Mouse (Mus musculus) hindbrain, embryonic 14.5 days (tissue): Measurements from ENCODE around the gene Hemk1. TPM values are rescaled to one million over a fixed set of nuclear protein-coding genes. Genes with fewer than 3 reads are reported as not detected.
"Not testable (repeated sequence)": the region's sequence is repeated elsewhere in the genome, so short reads cannot be mapped to it uniquely, and the experiment has no call there.

Source experiments
- ATAC-seq: fragments of 200-750 bp; cut with Nextera tagmentation; 2 replicates; pipeline ENCODE4 v1.8.0; 2017; ENCODE audit warnings: moderate number of reproducible peaks, mild to moderate bottlenecking, moderate TSS enrichment, moderate library complexity; ENCODE audit not compliant: low FRiP score
- DNase-seq: peaks from one replicate; pipeline ENCODE4 v3.0.0-alpha.2; 2015; ENCODE audit warnings: low spot score
- H3K27ac ChIP-seq: fragments of 300-500 bp; sonication (generic); 2 replicates; pipeline ENCODE4 v1.5.1; 2014; ENCODE audit warnings: mild to moderate bottlenecking, moderate library complexity
- H3K27me3 ChIP-seq: fragments of 300-500 bp; sonication (generic); 2 replicates; pipeline ENCODE4 v1.6.1; 2014; ENCODE audit warnings: mild to moderate bottlenecking, low read length, mixed read lengths; ENCODE audit not compliant: control insufficient read depth, insufficient read depth
- H3K36me3 ChIP-seq: fragments of 300-500 bp; sonication (generic); replicated peaks from 2 replicates; pipeline ENCODE4 v1.6.1; 2014; ENCODE audit not compliant: control insufficient read depth, insufficient read depth
- H3K4me1 ChIP-seq: fragments of 300-500 bp; sonication (generic); replicated peaks from 2 replicates; pipeline ENCODE4 v1.6.1; 2014; ENCODE audit warnings: antibody characterized with exemption, low read length, mixed read lengths; ENCODE audit not compliant: control insufficient read depth, insufficient read depth
- H3K4me2 ChIP-seq: fragments of 300-500 bp; sonication (generic); replicated peaks from 2 replicates; pipeline ENCODE4 v1.6.1; 2014; ENCODE audit warnings: mild to moderate bottlenecking, moderate library complexity
- H3K4me3 ChIP-seq: fragments of 300-500 bp; sonication (generic); replicated peaks from 2 replicates; pipeline ENCODE4 v1.5.1; 2014; ENCODE audit warnings: mild to moderate bottlenecking, low read length
- H3K9ac ChIP-seq: fragments of 300-500 bp; sonication (generic); 2 replicates; pipeline ENCODE4 v1.6.1; 2014
- H3K9me3 ChIP-seq: fragments of 300-500 bp; sonication (generic); 2 replicates; pipeline ENCODE4 v1.6.1; 2016; ENCODE audit warnings: low read length; ENCODE audit not compliant: control insufficient read depth
- WGBS: fragments of 180-500 bp; shearing (Covaris S2); extraction: QIAGEN DNeasy Blood & Tissue Kit; methylation state at CpG from one replicate; pipeline ENCODE4 v1.1.7; 2014; 5-methylcytosine and 5-hydroxymethylcytosine counted together
- polyA plus RNA-seq: library from polyadenylated mRNA; unstranded; fragments of >200 nt; fragmentation: Nextera tagmentation; extraction: Ambion mirVana; gene quantifications from 2 replicates; pipeline ENCODE4 v1.2.1, GENCODE M21; 2014

Gene Hemk1
- polyA plus RNA-seq, 1 experiment from 2014 or later, result 19.1 TPM

GRCm38 (mm10) chr9:107306673-107307072, 31.5 kb downstream of the Hemk1 start:
- not testable (repeated sequence) for ATAC-seq

DNA sequence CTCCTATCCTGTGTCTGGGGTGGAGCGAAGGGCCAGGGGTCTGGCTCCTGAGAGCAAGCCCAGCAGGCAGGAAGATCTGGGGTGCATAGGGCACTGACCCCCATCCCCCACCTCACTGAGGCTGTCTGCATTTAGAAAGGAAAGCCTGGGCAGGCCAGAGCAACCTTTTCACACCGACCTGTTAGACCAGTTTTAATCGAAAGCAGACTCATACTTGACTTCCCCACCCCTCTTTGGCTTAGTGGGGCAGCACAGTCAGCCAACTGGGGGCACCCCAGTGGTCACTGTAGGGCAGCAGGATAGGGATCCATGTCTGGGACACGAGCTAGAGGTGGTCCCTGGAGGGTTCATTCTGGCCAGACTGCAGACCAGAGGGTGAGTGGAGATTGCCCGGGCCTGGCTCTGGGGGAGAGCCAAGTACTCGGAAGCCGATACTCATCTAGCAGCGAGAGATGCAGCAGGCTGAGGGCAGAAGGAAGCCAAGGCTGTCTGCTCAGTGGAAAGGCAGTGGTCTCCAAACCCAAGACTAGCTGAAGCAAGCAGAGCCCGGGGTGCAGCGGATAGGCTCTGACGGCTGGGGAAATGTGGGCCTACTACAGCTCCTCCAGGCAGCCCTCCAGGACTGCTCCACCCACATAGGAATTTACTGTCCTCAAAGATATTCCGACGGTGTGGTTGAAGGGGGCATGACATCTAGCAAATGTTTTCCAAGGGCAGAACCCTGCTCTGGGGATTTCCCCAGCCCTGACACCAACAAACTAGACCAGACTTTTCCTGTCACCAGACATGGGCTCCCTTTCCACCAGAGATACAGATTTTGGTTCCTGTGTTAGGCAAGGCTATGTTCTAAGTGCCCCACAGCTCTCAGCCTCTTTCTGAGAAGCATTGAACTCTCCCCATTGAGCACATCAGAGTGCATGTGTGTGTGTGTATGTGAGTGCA, 32.3 kb downstream of the Hemk1 start:
- Histone ChIP-seq H3K4me2 (no peak overlapping the region), H3K36me3 (peaks cover 6% of the 10 kb centered on the region), H3K27ac (no peak overlapping the region), H3K9me3 (no peaks in the 10 kb centered on the region), H3K27me3 (no peaks in the 10 kb centered on the region), H3K4me1 (no peaks in the 10 kb centered on the region), H3K9ac (no peak overlapping the region), H3K4me3 (no peak overlapping the region)
- no peak for DNase-seq
- 72% methylated on average over 13 of the region's 13 CpGs for WGBS
- ATAC-seq, result no peak

More at GRCm38 (mm10) chr9:107306673-107307072, 31.5 kb downstream of the Hemk1 start:
- H3K27ac ChIP-seq, H3K27me3 ChIP-seq, H3K4me2 ChIP-seq, DNase-seq, H3K9me3 ChIP-seq, H3K36me3 ChIP-seq, H3K4me1 ChIP-seq, H3K9ac ChIP-seq, H3K4me3 ChIP-seq: not testable (repeated sequence)
- 100% methylated on average over 1 of the region's 1 CpGs for WGBS

GRCm38 (mm10) chr9:107305012-107305411, 33.1 kb downstream of the Hemk1 start:
- no peak overlapping the region for H3K9ac ChIP-seq
- no peak overlapping the region for H3K4me3 ChIP-seq
- no peaks in the 10 kb centered on the region for H3K4me1 ChIP-seq
- peaks cover 12% of the 10 kb centered on the region for H3K36me3 ChIP-seq
- 87% methylated on average over 4 of the region's 4 CpGs for WGBS
- no peak overlapping the region for H3K4me2 ChIP-seq
- H3K9me3 ChIP-seq, result no peaks in the 10 kb centered on the region
- H3K27ac ChIP-seq, result no peak overlapping the region
- no peak for ATAC-seq
- DNase-seq, result no peak
- no peaks in the 10 kb centered on the region for H3K27me3 ChIP-seq

DNA sequence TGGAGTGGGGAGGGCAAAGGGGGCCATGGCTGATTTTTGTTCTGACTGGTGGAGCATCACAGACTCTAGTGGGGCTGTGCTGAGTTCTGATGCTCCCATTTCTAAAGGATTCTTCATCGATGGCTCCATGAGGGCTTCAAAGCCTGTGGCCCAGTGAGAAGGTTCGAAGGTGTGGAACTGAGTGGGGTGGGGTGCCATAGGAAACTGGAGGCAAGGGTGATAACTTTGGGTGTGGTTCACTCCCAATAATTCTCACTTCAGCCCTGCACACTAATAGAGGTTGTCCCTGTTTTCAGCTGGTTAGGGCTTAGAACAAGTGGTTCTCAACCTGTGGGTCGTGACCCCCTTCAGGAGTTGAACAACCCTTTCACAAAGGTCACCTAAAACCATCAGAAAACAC, 33.8 kb downstream of the Hemk1 start:
- no peak overlapping the region for H3K4me2 ChIP-seq
- H3K4me3 ChIP-seq, result no peak overlapping the region
- ATAC-seq, result no peak
- no peak overlapping the region for H3K27ac ChIP-seq
- no peaks in the 10 kb centered on the region for H3K4me1 ChIP-seq
- H3K36me3 ChIP-seq, result peaks cover 12% of the 10 kb centered on the region
- H3K9me3 ChIP-seq, result no peaks in the 10 kb centered on the region
- WGBS, result 94% methylated on average over 3 of the region's 3 CpGs
- no peak for DNase-seq
- no peak overlapping the region for H3K9ac ChIP-seq
- H3K27me3 ChIP-seq, result no peaks in the 10 kb centered on the region

DNA sequence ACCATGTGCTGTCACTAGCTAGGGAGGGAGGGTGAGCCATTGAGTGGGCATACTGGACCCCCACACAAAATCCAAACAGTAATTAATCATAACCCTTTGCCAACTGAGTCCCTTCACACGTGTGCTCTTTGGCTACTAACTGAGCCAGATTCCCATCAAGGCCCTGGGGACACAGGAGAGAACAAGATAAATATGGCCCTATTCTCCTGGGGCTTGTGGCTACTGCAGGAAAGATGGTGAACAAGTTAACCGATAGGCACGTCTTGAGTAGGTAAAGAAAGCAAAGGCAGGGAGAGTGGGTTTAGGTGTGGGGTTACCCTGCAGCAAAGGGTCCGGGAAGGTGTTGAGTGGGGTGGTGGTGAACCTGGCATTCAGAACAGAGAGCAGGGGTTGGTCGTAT, 34.2 kb downstream of the Hemk1 start:
- no peaks in the 10 kb centered on the region for H3K9me3 ChIP-seq
- H3K9ac ChIP-seq, result no peak overlapping the region
- H3K4me3 ChIP-seq, result no peak overlapping the region
- H3K27me3 ChIP-seq, result no peaks in the 10 kb centered on the region
- no peak overlapping the region for H3K27ac ChIP-seq
- H3K36me3 ChIP-seq, result peaks cover 12% of the 10 kb centered on the region
- ATAC-seq, result no peak
- no peak overlapping the region for H3K4me2 ChIP-seq
- no peak for DNase-seq
- 80% methylated on average over 5 of the region's 5 CpGs for WGBS
- peaks cover 3% of the 10 kb centered on the region; the same call in 1 of the 2 replicates for H3K4me1 ChIP-seq

DNA sequence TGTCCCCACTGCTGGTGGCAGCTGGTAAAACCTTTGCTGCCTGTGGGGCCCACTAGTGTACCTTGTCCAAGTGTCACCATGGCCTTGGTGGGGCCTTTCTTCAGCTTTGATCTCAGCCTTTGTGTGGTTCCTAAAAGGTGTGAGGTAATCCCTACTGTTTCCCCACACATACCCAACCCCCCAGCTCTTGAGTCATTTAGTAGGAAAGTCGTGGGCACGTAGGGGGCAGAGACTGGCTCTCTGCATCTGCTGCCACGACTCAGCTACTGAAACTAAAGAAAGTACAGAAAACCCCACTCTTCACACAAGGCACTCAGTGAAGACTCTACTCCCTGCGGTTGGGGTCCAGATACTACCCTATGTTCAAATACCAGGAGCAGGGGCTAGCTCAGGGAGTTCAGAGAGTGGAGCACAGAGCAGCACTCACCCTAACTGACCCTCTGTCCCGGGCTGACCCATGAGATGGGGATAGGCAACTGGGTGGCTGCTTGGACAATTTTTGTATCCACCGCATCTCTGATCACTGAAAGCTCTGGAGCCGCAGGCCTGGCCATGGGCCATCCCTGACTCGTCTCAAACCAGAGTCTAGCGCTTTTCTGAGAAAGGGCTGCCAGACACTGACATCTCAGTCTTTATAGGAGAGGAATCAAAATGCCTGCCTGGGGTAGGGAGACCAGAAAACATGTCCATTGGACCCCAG, 34.9 kb downstream of the Hemk1 start:
- WGBS, result 77% methylated on average over 9 of the region's 9 CpGs
- H3K36me3 ChIP-seq, result peaks cover 12% of the 10 kb centered on the region
- no peak for DNase-seq
- H3K4me3 ChIP-seq, result no peak overlapping the region
- H3K27ac ChIP-seq, result no peak overlapping the region
- no peak overlapping the region for H3K4me2 ChIP-seq
- H3K4me1 ChIP-seq, result peaks cover 9% of the 10 kb centered on the region; the same call in 1 of the 2 replicates
- no peak for ATAC-seq
- no peaks in the 10 kb centered on the region for H3K9me3 ChIP-seq
- H3K9ac ChIP-seq, result no peak overlapping the region
- H3K27me3 ChIP-seq, result no peaks in the 10 kb centered on the region

- H3K4me2 ChIP-seq, result no peak overlapping the region
- no peak for DNase-seq
- no peak overlapping the region for H3K4me3 ChIP-seq
- H3K9me3 ChIP-seq, result no peaks in the 10 kb centered on the region
- peaks cover 16% of the 10 kb centered on the region for H3K4me1 ChIP-seq
- no peak overlapping the region for H3K9ac ChIP-seq
- no peak overlapping the region for H3K27ac ChIP-seq
- WGBS, result 91% methylated on average over 7 of the region's 7 CpGs
- peaks cover 12% of the 10 kb centered on the region for H3K36me3 ChIP-seq
- no peak for ATAC-seq
- no peaks in the 10 kb centered on the region for H3K27me3 ChIP-seq
Measured at GRCm38 (mm10) chr9:107302592-107302991, 35.6 kb downstream of the Hemk1 start.

- no peak overlapping the region for H3K9ac ChIP-seq
- H3K9me3 ChIP-seq, result no peaks in the 10 kb centered on the region
- H3K4me1 ChIP-seq, result peaks cover 22% of the 10 kb centered on the region
- H3K4me3 ChIP-seq, result no peak overlapping the region
- WGBS, result 88% methylated on average over 17 of the region's 17 CpGs
- H3K27ac ChIP-seq, result no peak overlapping the region
- DNase-seq, result no peak
- H3K4me2 ChIP-seq, result no peak overlapping the region
- H3K27me3 ChIP-seq, result no peaks in the 10 kb centered on the region
- ATAC-seq, result no peak
- peaks cover 12% of the 10 kb centered on the region for H3K36me3 ChIP-seq
Measured at GRCm38 (mm10) chr9:107301554-107302331, 36.4 kb downstream of the Hemk1 start.
